Mouse (Mus musculus) fibroblast of lung, adult 2 months (primary cell): ENCODE measurements around the gene Immp2l.
A peak's percentile ranks its signal among the peaks of the same experiment; 100 is the strongest.

ENCODE experiments used
- DNase-seq: peaks from one replicate; pipeline ENCODE4 v3.0.0-alpha.2; 2011; ENCODE audit warnings: low read depth

Immp2l gene

DNA sequence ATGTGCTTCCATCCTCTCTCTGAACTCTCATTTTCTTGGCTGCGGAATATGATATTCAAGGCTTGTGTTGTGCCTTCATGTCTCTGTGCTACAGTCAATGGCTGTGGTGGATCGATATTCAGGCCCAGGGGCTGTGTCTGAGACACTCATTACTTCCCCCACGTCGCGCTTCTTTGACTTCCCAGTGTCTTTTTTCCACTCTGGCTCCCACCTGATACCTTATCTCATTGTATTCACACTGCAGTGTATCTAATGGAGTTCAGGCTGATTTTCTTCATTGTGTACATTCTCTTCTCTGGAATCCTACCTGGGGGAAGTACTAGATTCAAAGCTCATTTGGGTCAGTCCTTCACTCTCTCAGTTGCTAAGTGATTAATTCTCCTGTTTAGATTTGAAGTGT, 27.1 kb downstream of the Immp2l start:
- no peak for DNase-seq

- DNase-seq: no peak
Measured at GRCm38 (mm10) chr12:41052897-41053296, 29.0 kb downstream of the Immp2l start.

DNA sequence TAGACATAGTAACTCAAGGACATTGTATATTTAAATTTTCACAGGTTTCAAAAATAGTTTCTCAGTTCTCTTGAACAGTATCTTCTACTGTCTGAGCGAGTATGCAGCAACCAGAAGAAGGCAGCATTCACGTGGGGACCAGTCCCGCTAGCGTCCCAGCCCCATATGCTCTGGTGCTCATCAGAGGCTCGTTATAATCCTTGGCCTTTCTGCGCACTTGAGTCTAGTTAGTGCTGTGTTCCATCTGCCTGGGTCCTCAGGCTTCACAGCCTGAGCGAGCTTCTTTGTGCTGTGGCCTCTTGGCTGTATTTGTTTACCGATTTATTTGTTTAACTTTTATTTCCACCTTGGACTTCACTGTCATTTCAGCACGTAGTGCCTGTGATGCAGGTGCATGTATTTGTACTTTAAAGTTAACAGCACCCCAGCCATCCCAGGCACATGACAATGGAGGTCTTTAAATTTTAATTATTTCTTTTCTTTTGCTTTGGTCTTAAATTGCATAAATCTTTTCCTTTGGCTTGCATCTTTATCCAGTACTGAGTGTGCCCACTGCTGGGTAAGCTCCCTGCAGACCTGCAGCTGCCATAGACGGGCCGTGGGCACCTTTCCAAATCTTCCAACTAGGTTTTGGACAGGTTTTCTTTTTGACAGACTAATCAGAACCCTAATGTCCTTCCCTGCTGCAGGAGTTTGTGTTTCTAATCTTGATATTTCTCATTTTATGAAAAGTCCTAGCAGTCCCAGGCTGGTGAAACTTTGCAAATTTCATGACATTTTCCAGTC, 30.3 kb downstream of the Immp2l start:
- no peak for DNase-seq

DNA sequence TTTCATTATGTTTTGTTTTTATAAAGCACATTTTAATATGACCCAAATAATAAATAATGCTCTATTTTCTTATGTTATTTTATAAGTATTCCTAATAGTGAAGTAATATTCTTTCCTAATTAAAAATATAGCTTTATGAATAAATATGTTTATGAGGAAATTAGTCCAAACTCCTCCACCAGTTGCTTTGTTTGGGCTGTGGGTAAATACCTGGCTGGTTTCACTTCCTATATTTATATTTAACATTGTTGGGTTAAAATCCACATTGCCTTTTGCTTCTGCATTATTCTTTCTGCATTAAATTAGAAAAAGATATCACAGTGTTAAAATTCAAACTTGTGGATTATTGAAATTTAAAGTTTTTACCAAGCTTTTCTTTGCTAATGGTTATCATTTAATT, 32.1 kb downstream of the Immp2l start:
- DNase-seq: no peak

DNA sequence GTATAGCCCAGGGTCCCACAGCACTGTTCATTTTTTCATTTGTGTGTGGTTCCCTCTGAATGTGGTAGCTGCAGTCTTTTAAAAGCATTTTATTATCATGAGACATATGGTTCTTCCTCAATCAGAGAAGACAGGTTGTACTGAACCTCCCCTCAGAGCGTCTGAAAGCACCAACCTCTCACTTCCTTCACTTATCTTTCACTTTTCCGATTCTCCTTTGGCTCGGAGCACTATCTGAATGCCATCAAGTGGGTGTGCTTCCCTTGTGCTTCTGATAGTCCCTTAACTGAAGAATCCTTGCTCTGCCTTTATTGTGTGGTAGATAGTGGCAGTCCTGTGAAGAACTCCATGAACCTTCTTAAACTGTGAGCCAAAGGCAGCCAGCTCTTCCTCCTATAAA, 39.4 kb downstream of the Immp2l start:
- no peak for DNase-seq

GRCm38 (mm10) chr12:41081843-41082242, 58.0 kb downstream of the Immp2l start:
- DNase-seq: no peak

DNA sequence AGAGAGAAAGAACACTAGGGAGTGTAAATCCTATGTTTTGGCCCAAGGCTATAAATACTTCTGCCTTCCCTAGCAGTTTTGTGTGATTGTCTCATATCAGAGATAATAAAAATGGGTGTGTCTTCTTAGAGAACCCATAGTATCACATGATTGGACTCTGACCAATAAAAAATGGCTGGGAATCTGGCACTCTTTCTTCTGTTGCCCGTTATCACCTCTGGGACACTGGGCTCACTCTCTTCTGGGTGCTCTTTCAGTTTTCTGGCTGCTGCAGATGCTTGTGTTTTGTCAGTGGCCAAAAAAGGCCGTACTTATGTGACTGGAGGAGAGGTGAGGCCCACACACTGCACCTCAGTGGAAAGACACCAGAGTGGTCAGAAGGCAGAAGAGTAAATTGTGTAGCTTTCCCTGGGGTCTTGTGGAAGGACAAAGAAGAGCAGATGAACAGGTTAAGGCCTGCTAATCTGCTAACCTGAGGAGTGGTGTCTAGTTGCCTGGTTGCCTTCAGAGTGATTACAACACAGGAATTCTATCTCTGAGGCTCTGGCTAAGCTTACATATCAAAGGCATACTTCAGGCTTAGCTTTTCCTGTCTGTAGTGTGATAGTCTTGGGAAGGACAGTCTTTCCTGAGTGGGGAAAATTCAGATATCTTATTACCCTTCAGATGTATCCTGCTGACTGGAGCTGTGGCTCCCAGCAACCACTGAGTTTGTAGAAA, 60.6 kb downstream of the Immp2l start:
- no peak for DNase-seq

DNA sequence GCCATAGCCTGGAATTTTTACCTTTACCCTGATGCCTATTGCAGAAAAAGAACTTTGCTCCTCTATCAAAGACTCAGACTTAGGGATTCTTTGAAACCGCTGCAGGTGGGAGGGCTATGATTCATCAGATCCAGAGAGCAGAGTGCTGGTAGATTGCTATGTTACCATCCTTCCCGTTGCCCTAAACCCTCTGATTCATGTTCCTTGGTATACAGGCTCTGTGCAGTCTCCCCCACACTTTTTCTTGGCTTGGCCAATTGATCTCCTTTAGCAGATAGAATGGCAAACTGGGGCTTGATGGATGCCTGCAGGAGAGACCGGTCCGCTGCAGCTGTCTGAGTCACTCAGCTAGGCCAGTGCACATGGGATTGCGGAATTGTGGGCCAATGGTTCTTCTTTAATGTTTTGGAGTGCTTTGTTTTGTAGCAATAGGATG, 66.1 kb downstream of the Immp2l start:
- DNase-seq: peak; percentile 1

DNA sequence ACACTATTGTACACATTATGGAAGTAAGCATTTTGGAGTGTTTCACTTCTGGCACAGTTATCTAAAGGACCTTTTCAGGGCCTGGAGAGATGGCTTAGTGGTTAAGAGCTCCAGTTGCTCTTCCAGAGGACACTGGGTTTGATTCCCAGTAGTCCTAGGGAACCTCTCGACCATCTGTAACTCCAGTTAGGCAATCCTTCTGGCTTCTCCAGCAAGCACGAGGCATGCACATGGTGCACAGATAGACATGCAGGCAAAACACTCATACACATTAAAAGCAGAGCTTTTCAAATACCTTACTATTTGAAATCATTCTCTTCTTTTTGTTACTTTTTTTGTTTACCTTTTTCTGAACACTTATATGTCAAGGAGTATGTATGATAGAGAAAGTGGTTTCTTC, 66.9 kb downstream of the Immp2l start:
- DNase-seq: no peak

DNA sequence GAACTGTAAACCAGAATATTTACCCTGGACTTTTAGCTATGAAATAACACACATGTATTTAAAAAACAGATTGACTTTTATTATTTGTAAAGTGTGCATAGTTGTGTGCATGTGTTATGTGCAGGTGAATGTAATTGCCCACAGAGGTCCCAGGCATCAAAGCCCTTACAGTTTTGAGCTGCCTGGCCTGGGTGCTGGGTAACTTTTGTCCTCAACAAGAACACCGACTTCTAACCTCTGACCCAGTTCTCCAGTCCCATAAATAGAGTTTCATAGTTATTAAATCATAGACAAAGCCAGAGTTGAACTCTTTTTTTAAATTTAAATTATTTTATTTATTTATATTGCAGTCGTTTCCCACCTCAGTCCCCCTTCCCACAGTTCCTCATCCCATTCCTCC, 67.4 kb downstream of the Immp2l start:
- no peak for DNase-seq

- DNase-seq: no peak
Measured at GRCm38 (mm10) chr12:41096045-41096444, 72.2 kb downstream of the Immp2l start.

- peak; percentile 6 for DNase-seq
Measured at GRCm38 (mm10) chr12:41097406-41097805, 73.5 kb downstream of the Immp2l start.

DNA sequence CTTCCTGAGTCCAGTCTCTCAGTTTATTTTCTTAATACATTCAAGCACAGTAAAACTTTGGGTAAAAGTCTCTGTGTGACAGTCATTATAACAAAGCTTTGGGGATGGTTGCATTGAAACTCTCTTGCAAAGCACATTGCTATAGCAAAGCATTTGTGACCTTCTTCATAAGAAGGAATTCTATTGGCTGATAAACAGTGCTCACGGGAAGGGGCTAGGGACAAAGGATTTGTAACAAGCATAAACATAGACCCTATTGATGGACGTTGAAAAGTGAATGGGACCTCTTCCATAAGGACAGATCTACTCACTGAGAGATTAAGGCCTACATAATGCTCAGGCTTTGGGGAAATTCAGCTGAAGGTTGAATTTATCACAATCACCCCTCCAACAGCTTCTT, 85.1 kb downstream of the Immp2l start:
- no peak for DNase-seq

DNA sequence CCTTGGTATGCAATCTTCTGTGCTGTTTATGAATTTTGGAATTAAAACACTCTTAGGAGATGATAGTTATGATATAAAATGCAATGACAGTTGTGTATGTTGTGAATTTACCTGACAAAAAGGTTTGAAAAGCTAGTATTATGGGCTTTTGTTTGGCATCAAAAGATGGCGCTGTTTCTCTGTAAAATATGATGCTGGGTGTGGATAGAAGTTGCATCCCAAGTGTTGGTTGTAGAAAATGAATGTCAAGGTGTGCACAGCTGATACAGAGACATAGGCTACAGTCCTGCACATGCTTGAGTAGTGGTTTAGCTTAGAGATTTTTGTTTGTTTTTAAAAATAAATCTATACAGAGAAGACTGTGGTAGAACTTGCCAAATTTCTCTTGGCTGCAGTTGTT, 87.6 kb downstream of the Immp2l start:
- peak; percentile 2 for DNase-seq

DNA sequence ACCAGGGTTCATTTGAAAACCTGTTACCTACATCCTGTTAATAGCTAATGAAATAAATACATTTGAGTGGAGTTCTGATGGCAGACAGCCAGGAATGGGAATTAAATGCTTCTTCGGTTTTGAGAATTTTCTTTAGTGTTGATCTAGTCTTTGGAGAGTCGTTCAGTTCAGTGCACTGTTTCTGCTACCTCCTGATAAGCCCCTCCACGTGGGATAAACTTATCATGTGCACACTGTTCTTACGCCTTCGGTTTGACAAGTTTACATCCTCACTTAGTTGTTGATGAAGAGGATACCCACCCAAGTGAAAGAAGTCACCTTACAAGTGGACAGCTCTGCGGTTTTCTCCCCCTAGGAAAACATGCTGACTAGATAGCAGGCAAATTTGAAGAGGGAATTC, 88.2 kb downstream of the Immp2l start:
- DNase-seq: no peak

GRCm38 (mm10) chr12:41118358-41118757, 94.5 kb downstream of the Immp2l start:
- DNase-seq: no peak

DNA sequence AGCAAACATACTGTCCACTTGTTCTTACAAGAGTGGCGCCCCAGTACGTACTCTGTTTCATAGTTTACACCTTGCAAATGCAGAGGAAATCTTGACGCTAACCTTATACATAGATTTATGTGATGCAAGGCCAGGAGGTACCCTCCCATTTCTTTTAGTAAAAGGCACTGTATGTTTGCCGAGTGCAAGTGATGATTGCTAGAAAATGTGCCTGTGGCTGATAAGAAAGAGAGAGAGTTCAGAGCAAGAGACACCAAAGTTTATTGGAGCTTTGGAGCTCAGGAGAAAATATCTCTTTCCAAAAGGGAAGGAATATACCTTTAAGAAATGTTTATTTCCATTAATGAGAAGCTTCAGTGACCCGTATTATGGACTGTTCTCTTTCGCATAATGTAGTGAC, 95.8 kb downstream of the Immp2l start:
- no peak for DNase-seq

DNA sequence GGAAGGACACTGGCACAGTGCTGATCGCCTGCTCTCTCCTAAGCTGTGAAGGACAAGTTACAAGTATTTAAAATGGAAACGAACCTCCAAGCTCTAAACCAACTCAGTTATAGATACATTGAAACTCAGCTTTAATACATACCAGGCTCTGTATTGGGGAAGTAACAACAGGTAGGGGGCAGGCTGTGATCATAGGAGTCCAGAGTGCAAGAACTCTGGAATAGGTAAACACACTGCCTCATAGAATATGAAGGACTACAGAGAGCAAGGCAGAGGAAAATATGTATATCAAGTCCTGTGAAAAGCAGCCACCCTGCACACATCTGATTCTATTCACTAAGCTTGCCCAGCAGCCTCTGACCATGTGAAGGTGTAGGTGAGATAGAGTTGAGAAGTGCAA, 99.3 kb downstream of the Immp2l start:
- no peak for DNase-seq

DNA sequence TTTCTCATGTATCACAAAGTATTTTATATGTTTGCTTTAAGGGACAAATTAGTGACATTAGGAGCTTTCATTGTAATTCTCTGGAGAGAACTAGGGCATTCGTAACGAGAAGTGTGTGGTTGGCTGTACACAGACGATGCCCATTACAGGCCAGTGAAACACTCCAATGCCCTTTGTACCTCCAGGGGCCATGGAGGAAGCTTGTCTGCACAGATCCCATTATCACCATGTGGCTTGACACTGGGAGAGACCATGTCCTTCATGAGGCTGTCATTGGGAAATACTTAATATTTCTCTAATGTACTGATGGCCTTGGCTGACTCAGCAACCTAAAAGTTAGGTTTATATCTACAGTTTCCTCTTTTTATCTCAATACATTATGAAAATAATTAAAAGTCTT, 111.0 kb downstream of the Immp2l start:
- no peak for DNase-seq

DNA sequence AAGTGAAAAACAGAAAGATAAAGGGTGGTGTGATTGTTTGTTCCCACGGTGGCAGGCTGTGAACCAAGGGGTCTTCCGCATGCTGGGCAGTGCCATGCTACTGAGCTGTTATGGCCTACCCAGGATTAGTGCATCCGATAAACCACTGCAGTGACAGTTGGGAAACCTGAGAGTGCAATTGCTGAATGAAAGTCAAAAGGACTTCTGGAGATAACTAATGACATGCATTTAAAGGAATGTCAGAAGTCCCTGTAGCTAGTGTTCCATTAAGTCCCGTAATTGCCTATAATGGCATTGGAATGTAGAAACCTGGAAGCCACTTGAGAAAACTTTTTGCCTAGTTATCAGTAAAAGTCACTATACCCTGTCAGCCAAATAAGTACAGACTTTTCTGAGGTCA, 135.7 kb downstream of the Immp2l start:
- DNase-seq: no peak

- no peak for DNase-seq
Measured at GRCm38 (mm10) chr12:41167802-41168201, 143.9 kb downstream of the Immp2l start.

- no peak for DNase-seq
Measured at GRCm38 (mm10) chr12:41170051-41170450, 146.2 kb downstream of the Immp2l start.

GRCm38 (mm10) chr12:41182856-41183255, 159.0 kb downstream of the Immp2l start:
- no peak for DNase-seq

GRCm38 (mm10) chr12:41185060-41185459, 161.2 kb downstream of the Immp2l start:
- DNase-seq: no peak
